In genomic region chr8:107116023-107116422, GRCm38 (mm10) we compare ENCODE assay signal across 8 mouse cellular contexts. TPM values are rescaled to one million over a fixed set of nuclear protein-coding genes. Genes with fewer than 3 reads are reported as not detected.
A peak's percentile ranks its signal among the peaks of the same experiment; 100 is the strongest.
DNase-seq lines count a peak whose midpoint lies in the region; ATAC-seq and TF ChIP-seq lines count a peak whose summit lies in the region.

No protein-coding gene starts in this region.

- peaks cover 8% of the 10 kb centered on the region for H3K4me1 ChIP-seq in ES-Bruce4 (ENCODE audit: control insufficient read depth, insufficient read depth, low read length)
- H3K4me1 ChIP-seq in heart, postnatal 0 days (ENCODE audit: control insufficient read depth, insufficient read depth): peaks cover 17% of the 10 kb centered on the region
- peaks cover 14% of the 10 kb centered on the region for H3K4me1 ChIP-seq in lung, embryonic 16.5 days (replicated peaks; ENCODE audit: control insufficient read depth, insufficient read depth, low read length)

- H3K9ac ChIP-seq in ES-Bruce4 (ENCODE audit: low read depth, poor library complexity, severe bottlenecking): no peak overlapping the region
- no peak overlapping the region for H3K9ac ChIP-seq in heart, postnatal 0 days (replicated peaks; ENCODE audit: low read depth, low read length)
- no peak overlapping the region for H3K9ac ChIP-seq in lung, embryonic 16.5 days (ENCODE audit: low read length)

- H3K4me2 ChIP-seq in heart, postnatal 0 days (ENCODE audit: low read depth, low read length): no peak overlapping the region
- H3K4me2 ChIP-seq in lung, embryonic 16.5 days (ENCODE audit: low read depth, low read length): peak overlapping the region; percentile 24; the same call in 1 of the 2 replicates

- peak; percentile 77 for ATAC-seq in heart, postnatal 0 days (ENCODE audit: insufficient read depth, low read depth)
- ATAC-seq in lung, embryonic 16.5 days (ENCODE audit: low read depth): peak; percentile 73; the same call in 1 of the 2 replicates

- no peaks in the 10 kb centered on the region for H3K9me3 ChIP-seq in ES-Bruce4 (replicated peaks; ENCODE audit: control insufficient read depth, insufficient read depth, low read length, poor library complexity, severe bottlenecking)
- no peaks in the 10 kb centered on the region for H3K9me3 ChIP-seq in heart, postnatal 0 days (replicated peaks; ENCODE audit: control insufficient read depth, low read length)
- H3K9me3 ChIP-seq in lung, embryonic 16.5 days (ENCODE audit: control insufficient read depth, low read length): no peaks in the 10 kb centered on the region

- TF ChIP-seq POLR2A in ES-Bruce4 (IDR thresholded peaks at IDR 0.05; ENCODE audit: insufficient read depth, low read length): no peak

- TF ChIP-seq EP300 in ES-Bruce4 (IDR thresholded peaks at IDR 0.05; ENCODE audit: insufficient read depth, low read depth, low read length): 0 out of 2 replicates have a peak, but pooled peaks have one; percentile 19
- TF ChIP-seq EP300 in heart, postnatal 0 days (IDR thresholded peaks at IDR 0.05; ENCODE audit: low read depth): no peak

- peak; percentile 61 for TF ChIP-seq CTCF in ES-Bruce4 (IDR thresholded peaks at IDR 0.05; ENCODE audit: low read depth, low read length)
- TF ChIP-seq CTCF in heart, postnatal 0 days (IDR thresholded peaks at IDR 0.05; ENCODE audit: low read depth): peak; percentile 83

- H3K27ac ChIP-seq in ES-Bruce4 (ENCODE audit: insufficient read depth, low read length): no peak overlapping the region
- no peak overlapping the region for H3K27ac ChIP-seq in heart, postnatal 0 days (ENCODE audit: low read depth)
- peak overlapping the region; percentile 59; the same call in 1 of the 2 replicates for H3K27ac ChIP-seq in lung, embryonic 16.5 days (ENCODE audit: low read length)

- H3K4me3 ChIP-seq in ES-Bruce4 (ENCODE audit: low read depth, low read length): no peak overlapping the region
- H3K4me3 ChIP-seq in heart, postnatal 0 days (ENCODE audit: low read depth, low read length): no peak overlapping the region
- no peak overlapping the region for H3K4me3 ChIP-seq in lung, embryonic 16.5 days (ENCODE audit: low read length)

- no peaks in the 10 kb centered on the region for H3K36me3 ChIP-seq in ES-Bruce4 (ENCODE audit: control insufficient read depth, insufficient read depth, low read length, poor library complexity, severe bottlenecking)
- H3K36me3 ChIP-seq in heart, postnatal 0 days (replicated peaks; ENCODE audit: control insufficient read depth, insufficient read depth, low read length): no peaks in the 10 kb centered on the region
- H3K36me3 ChIP-seq in lung, embryonic 16.5 days (ENCODE audit: control insufficient read depth, insufficient read depth, low read length): no peaks in the 10 kb centered on the region

- H3K27me3 ChIP-seq in ES-Bruce4 (ENCODE audit: control insufficient read depth, insufficient read depth, low read length, poor library complexity, severe bottlenecking): no peaks in the 10 kb centered on the region
- H3K27me3 ChIP-seq in heart, postnatal 0 days (ENCODE audit: control insufficient read depth, insufficient read depth, low read length): no peaks in the 10 kb centered on the region
- H3K27me3 ChIP-seq in lung, embryonic 16.5 days (ENCODE audit: control insufficient read depth, insufficient read depth, low read depth, low read length): no peaks in the 10 kb centered on the region

- peak; percentile 74 for DNase-seq in adrenal gland, adult 8-10 months
- DNase-seq in embryo, embryonic 9.5 days (ENCODE audit: extremely low spot score): peak; percentile 77
- DNase-seq in heart, postnatal 0 days (ENCODE audit: low spot score): peak; percentile 82
- DNase-seq in layer of hippocampus, adult 18-20 months (ENCODE audit: low spot score in 2 of 2): peak; percentile 61 to 92
- DNase-seq in retina, postnatal 7 days (ENCODE audit: low read depth, low spot score): peak; percentile 50
- DNase-seq in thymus, postnatal 36 days: peak; percentile 71 to 74

- 9% methylated on average over 11 of the region's 11 CpGs for WGBS in heart, postnatal 0 days
- 8% methylated on average over 11 of the region's 11 CpGs for WGBS in lung, embryonic 16.5 days

RNA-seq across cellular contexts. Expression of gene Terf2, which starts 19.7 kb away (rescaled TPM):
- 40.8 and 48.6 TPM in 2 replicates for polyA plus RNA-seq in ES-Bruce4 (2011; ENCODE audit: insufficient read depth, insufficient read length, low read depth, missing spikeins)
- 10 to 100 TPM; 20.6 to 38.9 (median 30.3) TPM for total RNA-seq in adrenal gland, adult 8-10 months (2022)
- 8.2 and 10.8 TPM in 2 replicates for total RNA-seq in heart, postnatal 0 days (2014; rRNA removed; ENCODE audit: low replicate concordance)
- polyA plus RNA-seq in heart, postnatal 0 days (2015; fragmentation: Nextera tagmentation; extraction: Ambion mirVana): 7.3 and 8.5 TPM in 2 replicates
- total RNA-seq in layer of hippocampus, adult 18-20 months (2021): 10 to 100 TPM; 36.6 to 36.9 TPM
- 16.8 and 18.4 TPM in 2 replicates for polyA plus RNA-seq in lung, embryonic 16.5 days (2015; fragmentation: Nextera tagmentation; extraction: Ambion mirVana)

RNA-seq across cellular contexts. Expression of gene Cyb5b, which starts 34.4 kb away (rescaled TPM):
- 102 and 105 TPM in 2 replicates for polyA plus RNA-seq in ES-Bruce4 (2011; ENCODE audit: insufficient read depth, insufficient read length, low read depth, missing spikeins)
- 100 to 1,000 TPM; 398 to 743 (median 524) TPM for total RNA-seq in adrenal gland, adult 8-10 months (2022)
- total RNA-seq in heart, postnatal 0 days (2014; rRNA removed; ENCODE audit: low replicate concordance): 52.8 and 60.0 TPM in 2 replicates
- polyA plus RNA-seq in heart, postnatal 0 days (2015; fragmentation: Nextera tagmentation; extraction: Ambion mirVana): 36.5 and 44.7 TPM in 2 replicates
- 100 to 1,000 TPM; 106 to 113 TPM for total RNA-seq in layer of hippocampus, adult 18-20 months (2021)
- 76.5 and 84.0 TPM in 2 replicates for polyA plus RNA-seq in lung, embryonic 16.5 days (2015; fragmentation: Nextera tagmentation; extraction: Ambion mirVana)

RNA-seq across cellular contexts. Expression of gene Tmed6, which starts 50.6 kb away (rescaled TPM):
- polyA plus RNA-seq in ES-Bruce4 (2011; ENCODE audit: insufficient read depth, insufficient read length, low read depth, missing spikeins): not detected in 2 replicates
- not detected for total RNA-seq in adrenal gland, adult 8-10 months (2022)
- not detected in 2 replicates for total RNA-seq in heart, postnatal 0 days (2014; rRNA removed; ENCODE audit: low replicate concordance)
- not detected in 2 replicates for polyA plus RNA-seq in heart, postnatal 0 days (2015; fragmentation: Nextera tagmentation; extraction: Ambion mirVana)
- total RNA-seq in layer of hippocampus, adult 18-20 months (2021): not detected
- 1.7 and 1.9 TPM in 2 replicates for polyA plus RNA-seq in lung, embryonic 16.5 days (2015; fragmentation: Nextera tagmentation; extraction: Ambion mirVana)

RNA-seq across cellular contexts. Expression of gene Nip7, which starts 59.3 kb away (rescaled TPM):
- polyA plus RNA-seq in ES-Bruce4 (2011; ENCODE audit: insufficient read depth, insufficient read length, low read depth, missing spikeins): 130 and 156 TPM in 2 replicates
- total RNA-seq in adrenal gland, adult 8-10 months (2022): 10 to 100 TPM; 46.5 to 53.0 (median 48.8) TPM
- 13.4 and 14.0 TPM in 2 replicates for total RNA-seq in heart, postnatal 0 days (2014; rRNA removed; ENCODE audit: low replicate concordance)
- polyA plus RNA-seq in heart, postnatal 0 days (2015; fragmentation: Nextera tagmentation; extraction: Ambion mirVana): 33.0 and 34.3 TPM in 2 replicates
- 10 to 100 TPM; 40.5 to 45.3 TPM for total RNA-seq in layer of hippocampus, adult 18-20 months (2021)
- polyA plus RNA-seq in lung, embryonic 16.5 days (2015; fragmentation: Nextera tagmentation; extraction: Ambion mirVana): 68.6 and 75.3 TPM in 2 replicates

RNA-seq across cellular contexts. Expression of gene Cog8, which starts 59.5 kb away (rescaled TPM):
- 20.0 and 21.4 TPM in 2 replicates for polyA plus RNA-seq in ES-Bruce4 (2011; ENCODE audit: insufficient read depth, insufficient read length, low read depth, missing spikeins)
- 10 to 100 TPM; 41.1 to 46.6 (median 44.1) TPM for total RNA-seq in adrenal gland, adult 8-10 months (2022)
- total RNA-seq in heart, postnatal 0 days (2014; rRNA removed; ENCODE audit: low replicate concordance): 35.2 and 39.3 TPM in 2 replicates
- polyA plus RNA-seq in heart, postnatal 0 days (2015; fragmentation: Nextera tagmentation; extraction: Ambion mirVana): 21.7 and 22.0 TPM in 2 replicates
- 10 to 100 TPM; 29.2 to 29.4 TPM for total RNA-seq in layer of hippocampus, adult 18-20 months (2021)
- polyA plus RNA-seq in lung, embryonic 16.5 days (2015; fragmentation: Nextera tagmentation; extraction: Ambion mirVana): 28.6 and 29.6 TPM in 2 replicates
